Mouse (Mus musculus): ENCODE data around the gene Osbpl2.
A peak's percentile ranks its signal among the peaks of the same experiment; 100 is the strongest.

The Osbpl2 gene

GRCm38 (mm10) chr2:180202263-180202662, 83.2 kb downstream of the Osbpl2 start:
- DNase-seq (ENCODE audit: low spot score), result no peak

GRCm38 (mm10) chr2:180202805-180203204, 83.7 kb downstream of the Osbpl2 start:
- no peak for DNase-seq (ENCODE audit: low spot score)

- no peak for DNase-seq (ENCODE audit: low spot score)
Measured at GRCm38 (mm10) chr2:180204501-180204900, 85.4 kb downstream of the Osbpl2 start.

- no peak for DNase-seq (ENCODE audit: low spot score)
Measured at GRCm38 (mm10) chr2:180205083-180205955, 86.2 kb downstream of the Osbpl2 start.

GRCm38 (mm10) chr2:180205956-180206280, 86.8 kb downstream of the Osbpl2 start:
- no peak for DNase-seq (ENCODE audit: low spot score)

GRCm38 (mm10) chr2:180207840-180208239, 88.7 kb downstream of the Osbpl2 start:
- peak; percentile 22 for DNase-seq (ENCODE audit: low spot score)

- DNase-seq (ENCODE audit: low spot score), result no peak
Measured at GRCm38 (mm10) chr2:180208976-180209375, 89.9 kb downstream of the Osbpl2 start.

GRCm38 (mm10) chr2:180212255-180212654, 93.1 kb downstream of the Osbpl2 start:
- no peak for DNase-seq (ENCODE audit: low spot score)
